Mouse (Mus musculus): ENCODE results near the gene Gabrg3.

GRCm38 (mm10) chr7:57348774-57349173 is 38.2 kb downstream of the Gabrg3 start:
- no peak for TF ChIP-seq EP300 (IDR thresholded peaks at IDR 0.05; ENCODE audit: low read length)
- TF ChIP-seq CTCF (conservative IDR thresholded peaks at IDR 0.05 in 1 of 2, IDR thresholded peaks at IDR 0.05 in 1 of 2; ENCODE audit: low read depth in 2 of 2, low read length in 2 of 2): no peak
- no peak for TF ChIP-seq UBTF (IDR thresholded peaks at IDR 0.05; ENCODE audit: low read depth, low read length)
- TF ChIP-seq POLR2A (IDR thresholded peaks at IDR 0.05; ENCODE audit: low read depth, low read length): no peak
- no peak for TF ChIP-seq JUND (conservative IDR thresholded peaks at IDR 0.05; ENCODE audit: low read depth, low read length)
- no peak for TF ChIP-seq TCF12 (IDR thresholded peaks at IDR 0.05; ENCODE audit: low read depth, low read length)
- no peak for TF ChIP-seq MAX (IDR thresholded peaks at IDR 0.05; ENCODE audit: low read length)
- no peak for TF ChIP-seq ELF1 (IDR thresholded peaks at IDR 0.05; ENCODE audit: low read depth, low read length)

All from CH12.LX (cell line).